Mouse (Mus musculus) kidney, postnatal 36 days (tissue): ENCODE results near the gene Srsf12.
A peak's percentile ranks its signal among the peaks of the same experiment; 100 is the strongest.

Experiments used
- DNase-seq, 2 experiments: peaks; one replicate each; pipeline ENCODE4 v3.0.0; 2021 to 2022; ENCODE audit warnings: mixed read lengths in 2 of 2

Srsf12 gene

GRCm38 (mm10) chr4:33208881-33209841, at the start of gene Srsf12:
Gene Srsf12 (plus strand): TSS chr4:33208991.
- DNase-seq, result peak in 1 of 2 experiments; percentile 29

- no peak for DNase-seq
Measured at GRCm38 (mm10) chr4:33183477-33183876, 25.3 kb upstream of the Srsf12 start.

- peak; percentile 59 to 68 for DNase-seq
Measured at GRCm38 (mm10) chr4:33188164-33188563, 20.6 kb upstream of the Srsf12 start.

- DNase-seq, result peak; percentile 93 to 95
Measured at GRCm38 (mm10) chr4:33188781-33189734, 19.7 kb upstream of the Srsf12 start.

- no peak for DNase-seq
Measured at GRCm38 (mm10) chr4:33189735-33190036, 19.1 kb upstream of the Srsf12 start, which contains the start of gene Pm20d2. Gene Pm20d2 (minus strand): TSS chr4:33189737.

GRCm38 (mm10) chr4:33198117-33198516, 10.7 kb upstream of the Srsf12 start:
- no peak for DNase-seq

GRCm38 (mm10) chr4:33204682-33205081, 4.1 kb upstream of the Srsf12 start:
- DNase-seq, result peak; percentile 59 to 83

GRCm38 (mm10) chr4:33207551-33207950, 1.2 kb upstream of the Srsf12 start:
- DNase-seq, result no peak

GRCm38 (mm10) chr4:33221847-33222246, 13.1 kb downstream of the Srsf12 start:
- no peak for DNase-seq

- DNase-seq, result no peak
Measured at GRCm38 (mm10) chr4:33224003-33224675, 15.3 kb downstream of the Srsf12 start.

GRCm38 (mm10) chr4:33227164-33227563, 18.4 kb downstream of the Srsf12 start:
- DNase-seq, result no peak

GRCm38 (mm10) chr4:33229639-33230038, 20.8 kb downstream of the Srsf12 start:
- DNase-seq, result no peak

- peak in 1 of 2 experiments; percentile 28 for DNase-seq
Measured at GRCm38 (mm10) chr4:33230881-33231280, 22.1 kb downstream of the Srsf12 start.

GRCm38 (mm10) chr4:33242536-33242935, 33.7 kb downstream of the Srsf12 start:
- DNase-seq, result no peak

GRCm38 (mm10) chr4:33243016-33243758, 34.4 kb downstream of the Srsf12 start:
- no peak for DNase-seq

GRCm38 (mm10) chr4:33243921-33244320, 35.1 kb downstream of the Srsf12 start:
- peak in 1 of 2 experiments; percentile 31 for DNase-seq

GRCm38 (mm10) chr4:33245853-33246395, 37.1 kb downstream of the Srsf12 start:
- peak in 1 of 2 experiments; percentile 55 for DNase-seq

- peak; percentile 100 for DNase-seq
Measured at GRCm38 (mm10) chr4:33247479-33248053, 38.8 kb downstream of the Srsf12 start.

- DNase-seq, result peak; percentile 99
Measured at GRCm38 (mm10) chr4:33248062-33248889, 39.5 kb downstream of the Srsf12 start.

GRCm38 (mm10) chr4:33248915-33249314, 40.1 kb downstream of the Srsf12 start:
- DNase-seq, result peak; percentile 56 to 63
